Mouse (Mus musculus) thymus, adult 2 months (tissue): Measurements from ENCODE around the gene Eaf1.

Experiments
- CTCF ChIP-seq: fragments of 200-500 bp; IDR thresholded peaks from 2 replicates; pipeline ENCODE4 v1.5.1; 2012; ENCODE audit warnings: mild to moderate bottlenecking, control low read depth, low read length, moderate library complexity, borderline replicate concordance; ENCODE audit not compliant: control insufficient read depth, poor library complexity, insufficient read depth; ENCODE audit errors: extremely low read depth
- POLR2A ChIP-seq: fragments of 200-500 bp; IDR thresholded peaks from 2 replicates; pipeline ENCODE4 v1.6.1; 2012; ENCODE audit warnings: mild to moderate bottlenecking, low read length, control low read depth, moderate library complexity; ENCODE audit not compliant: control insufficient read depth, poor library complexity, insufficient read depth; ENCODE audit errors: extremely low read depth

DNA sequence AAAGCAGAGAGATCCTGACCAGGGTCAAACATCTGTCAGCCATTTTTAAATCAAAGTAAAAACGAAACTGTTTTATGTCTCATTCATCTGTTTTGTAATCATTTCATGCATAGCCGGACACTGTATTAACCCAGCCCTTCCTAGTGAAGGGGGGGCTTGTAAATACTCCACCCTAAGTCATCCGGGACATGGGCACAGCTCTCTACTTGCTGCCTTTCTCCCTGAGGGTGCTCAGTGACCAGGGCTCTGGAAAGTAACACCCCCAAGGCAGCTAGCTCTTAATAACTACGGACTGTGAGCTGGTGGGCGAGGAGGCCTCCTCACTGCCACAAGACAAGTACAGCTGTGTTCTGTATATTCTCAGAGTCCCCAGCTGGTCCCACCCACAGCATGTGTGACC, 45.2 kb upstream of the Eaf1 start:
- TF ChIP-seq POLR2A (no peak), CTCF (no peak)
